Mouse (Mus musculus): ENCODE measurements around the gene Slc47a2. TPM values are rescaled to one million over a fixed set of nuclear protein-coding genes. Genes with fewer than 3 reads are reported as not detected.

The Slc47a2 gene
- polyA plus RNA-seq (2015; fragmentation: Nextera tagmentation; extraction: Ambion mirVana) = not detected in 2 replicates

GRCm38 (mm10) chr11:61342505-61343420 is at the start of gene Slc47a2:
Slc47a2 (minus strand) TSS chr11:61342860.
- H3K9me3 ChIP-seq = no peaks in the 10 kb centered on the region
- H3K9ac ChIP-seq = 0 out of 2 replicates have a peak within 1 kb of the TSS, but pooled peaks have one; percentile 10
- no peak for ATAC-seq (ENCODE audit: insufficient read depth, low FRiP score, low read depth)
- WGBS = 3% methylated on average over 61 of the region's 61 CpGs
- peak within 1 kb of the TSS; percentile 84 for H3K4me2 ChIP-seq
- H3K36me3 ChIP-seq = no peaks in the 10 kb centered on the region
- H3K27ac ChIP-seq = no peak within 1 kb of the TSS
- peaks cover 27% of the 10 kb centered on the region for H3K27me3 ChIP-seq (replicated peaks)
- 0 out of 2 replicates have a peak, but pooled peaks cover 8% of the 10 kb centered on the region for H3K4me1 ChIP-seq
- peak within 1 kb of the TSS; percentile 35 for H3K4me3 ChIP-seq (replicated peaks)

- whole genome bisulfite sequencing = 62% methylated on average over 4 of the region's 4 CpGs
- Histone ChIP-seq H3K36me3 (no peaks in the 10 kb centered on the region), H3K4me3 (replicated peaks) (no peak overlapping the region), H3K9ac (no peak overlapping the region), H3K9me3 (no peaks in the 10 kb centered on the region), H3K27ac (no peak overlapping the region), H3K4me2 (no peak overlapping the region), H3K27me3 (replicated peaks) (no peaks in the 10 kb centered on the region), H3K4me1 (no peaks in the 10 kb centered on the region)
- ATAC-seq (ENCODE audit: insufficient read depth, low FRiP score, low read depth) = no peak
These were observed 46.3 kb upstream of the Slc47a2 start for GRCm38 (mm10) chr11:61388936-61389335.

- 57% methylated on average over 6 of the region's 6 CpGs for WGBS
- H3K4me3 ChIP-seq (replicated peaks) = no peak overlapping the region
- ATAC-seq (ENCODE audit: insufficient read depth, low FRiP score, low read depth) = no peak
- no peaks in the 10 kb centered on the region for H3K36me3 ChIP-seq
- no peaks in the 10 kb centered on the region for H3K9me3 ChIP-seq
- H3K9ac ChIP-seq = no peak overlapping the region
- H3K27ac ChIP-seq = no peak overlapping the region
- H3K27me3 ChIP-seq (replicated peaks) = no peaks in the 10 kb centered on the region
- H3K4me2 ChIP-seq = no peak overlapping the region
- no peaks in the 10 kb centered on the region for H3K4me1 ChIP-seq
These were observed 45.4 kb upstream of the Slc47a2 start for GRCm38 (mm10) chr11:61388012-61388411.

- Histone ChIP-seq H3K4me3 (replicated peaks) (no peak overlapping the region), H3K9ac (no peak overlapping the region), H3K36me3 (no peaks in the 10 kb centered on the region), H3K9me3 (no peaks in the 10 kb centered on the region), H3K27ac (no peak overlapping the region), H3K4me1 (no peaks in the 10 kb centered on the region), H3K4me2 (no peak overlapping the region), H3K27me3 (replicated peaks) (no peaks in the 10 kb centered on the region)
- WGBS = 66% methylated on average over 6 of the region's 6 CpGs
- ATAC-seq (ENCODE audit: insufficient read depth, low FRiP score, low read depth) = no peak
These were observed 44.6 kb upstream of the Slc47a2 start for GRCm38 (mm10) chr11:61387233-61387632.

GRCm38 (mm10) chr11:61385725-61386124 is 43.1 kb upstream of the Slc47a2 start:
- H3K9me3 ChIP-seq = no peaks in the 10 kb centered on the region
- no peak overlapping the region for H3K9ac ChIP-seq
- H3K4me1 ChIP-seq = no peaks in the 10 kb centered on the region
- no peak for ATAC-seq (ENCODE audit: insufficient read depth, low FRiP score, low read depth)
- no peaks in the 10 kb centered on the region for H3K27me3 ChIP-seq (replicated peaks)
- H3K27ac ChIP-seq = no peak overlapping the region
- no peak overlapping the region for H3K4me2 ChIP-seq
- WGBS = 51% methylated on average over 4 of the region's 4 CpGs
- H3K4me3 ChIP-seq (replicated peaks) = no peak overlapping the region
- H3K36me3 ChIP-seq = no peaks in the 10 kb centered on the region

GRCm38 (mm10) chr11:61381272-61381671 is 38.6 kb upstream of the Slc47a2 start:
- H3K9ac ChIP-seq = no peak overlapping the region
- peaks cover 22% of the 10 kb centered on the region for H3K27me3 ChIP-seq (replicated peaks)
- no peak overlapping the region for H3K27ac ChIP-seq
- 0 out of 2 replicates have a peak, but pooled peaks cover 6% of the 10 kb centered on the region for H3K4me1 ChIP-seq
- no peak overlapping the region for H3K4me2 ChIP-seq
- ATAC-seq (ENCODE audit: insufficient read depth, low FRiP score, low read depth) = no peak
- no peaks in the 10 kb centered on the region for H3K36me3 ChIP-seq
- 91% methylated on average over 1 of the region's 1 CpGs for WGBS
- H3K9me3 ChIP-seq = no peaks in the 10 kb centered on the region
- H3K4me3 ChIP-seq (replicated peaks) = no peak overlapping the region

GRCm38 (mm10) chr11:61378651-61379050 is 36.0 kb upstream of the Slc47a2 start:
- no peak overlapping the region for H3K4me2 ChIP-seq
- no peaks in the 10 kb centered on the region for H3K36me3 ChIP-seq
- no peaks in the 10 kb centered on the region for H3K9me3 ChIP-seq
- H3K27me3 ChIP-seq (replicated peaks) = peaks cover 22% of the 10 kb centered on the region
- H3K4me3 ChIP-seq (replicated peaks) = no peak overlapping the region
- no peak overlapping the region for H3K27ac ChIP-seq
- no peak overlapping the region for H3K9ac ChIP-seq
- no peak for ATAC-seq (ENCODE audit: insufficient read depth, low FRiP score, low read depth)
- WGBS = 63% methylated on average over 4 of the region's 4 CpGs
- H3K4me1 ChIP-seq = 0 out of 2 replicates have a peak, but pooled peaks cover 6% of the 10 kb centered on the region

- 13% methylated on average over 39 of the region's 39 CpGs for WGBS
- H3K9me3 ChIP-seq = no peaks in the 10 kb centered on the region
- H3K4me3 ChIP-seq (replicated peaks) = peak within 1 kb of the TSS; percentile 35
- H3K27me3 ChIP-seq (replicated peaks) = peaks cover 22% of the 10 kb centered on the region
- no peak within 1 kb of the TSS for H3K27ac ChIP-seq
- H3K9ac ChIP-seq = no peak within 1 kb of the TSS
- no peaks in the 10 kb centered on the region for H3K36me3 ChIP-seq
- 0 out of 2 replicates have a peak, but pooled peaks have one; percentile 22 for ATAC-seq (ENCODE audit: insufficient read depth, low FRiP score, low read depth)
- H3K4me1 ChIP-seq = 0 out of 2 replicates have a peak, but pooled peaks cover 6% of the 10 kb centered on the region
- H3K4me2 ChIP-seq = peak within 1 kb of the TSS; percentile 67
These were observed 35.4 kb upstream of the Slc47a2 start, which contains the start of gene Slc47a1 for GRCm38 (mm10) chr11:61377881-61378613. Slc47a1 (minus strand) TSS chr11:61378345.

- no peaks in the 10 kb centered on the region for H3K36me3 ChIP-seq
- whole genome bisulfite sequencing = 90% methylated on average over 2 of the region's 2 CpGs
- ATAC-seq (ENCODE audit: insufficient read depth, low FRiP score, low read depth) = no peak
These were observed 26.0 kb upstream of the Slc47a2 start for GRCm38 (mm10) chr11:61368668-61369067.

GRCm38 (mm10) chr11:61366517-61367273 is 24.0 kb upstream of the Slc47a2 start:
- Histone ChIP-seq H3K27ac (no peak overlapping the region), H3K27me3 (replicated peaks) (no peaks in the 10 kb centered on the region), H3K4me2 (no peak overlapping the region), H3K9me3 (no peaks in the 10 kb centered on the region), H3K4me1 (no peaks in the 10 kb centered on the region; the same call in 1 of the 2 replicates), H3K4me3 (replicated peaks) (no peak overlapping the region), H3K9ac (no peak overlapping the region), H3K36me3 (no peaks in the 10 kb centered on the region)
- ATAC-seq (ENCODE audit: insufficient read depth, low FRiP score, low read depth) = no peak
- 64% methylated on average over 9 of the region's 9 CpGs for WGBS

More at GRCm38 (mm10) chr11:61368668-61369067, 26.0 kb upstream of the Slc47a2 start:
- no peaks in the 10 kb centered on the region; the same call in 1 of the 2 replicates for H3K4me1 ChIP-seq
- no peak overlapping the region for H3K9ac ChIP-seq
- no peak overlapping the region for H3K27ac ChIP-seq
- no peak overlapping the region for H3K4me2 ChIP-seq
- no peaks in the 10 kb centered on the region for H3K27me3 ChIP-seq (replicated peaks)
- no peaks in the 10 kb centered on the region for H3K9me3 ChIP-seq
- H3K4me3 ChIP-seq (replicated peaks) = no peak overlapping the region

- Histone ChIP-seq H3K4me2 (no peak overlapping the region), H3K4me3 (replicated peaks) (no peak overlapping the region), H3K9me3 (no peaks in the 10 kb centered on the region), H3K36me3 (no peaks in the 10 kb centered on the region), H3K27me3 (replicated peaks) (no peaks in the 10 kb centered on the region), H3K27ac (no peak overlapping the region), H3K4me1 (no peaks in the 10 kb centered on the region; the same call in 1 of the 2 replicates), H3K9ac (no peak overlapping the region)
- ATAC-seq (ENCODE audit: insufficient read depth, low FRiP score, low read depth) = no peak
- 60% methylated on average over 3 of the region's 3 CpGs for WGBS
These were observed 23.3 kb upstream of the Slc47a2 start for GRCm38 (mm10) chr11:61365938-61366337.
